Mouse (Mus musculus): ENCODE results near the gene Cacna1a. TPM values are rescaled to one million over a fixed set of nuclear protein-coding genes. Genes with fewer than 3 reads are reported as not detected.

The Cacna1a gene
- polyA plus RNA-seq, 1 experiment from 2014 or later = 6.3 TPM

GRCm38 (mm10) chr8:84684537-84684936 is 296.3 kb downstream of the Cacna1a start:
- 64% methylated on average over 3 of the region's 3 CpGs for WGBS
- H3K4me3 ChIP-seq (ENCODE audit: low read depth, low read length) = no peak overlapping the region
- no peaks in the 10 kb centered on the region for H3K27me3 ChIP-seq (ENCODE audit: control insufficient read depth, insufficient read depth, low read length)
- H3K4me2 ChIP-seq = no peak overlapping the region
- no peak overlapping the region for H3K9ac ChIP-seq (ENCODE audit: low read length)
- ATAC-seq (ENCODE audit: low FRiP score) = no peak
- peaks cover 20% of the 10 kb centered on the region for H3K4me1 ChIP-seq (ENCODE audit: control insufficient read depth, insufficient read depth, low read length)
- no peaks in the 10 kb centered on the region for H3K36me3 ChIP-seq (ENCODE audit: control insufficient read depth, insufficient read depth, low read length)
- peak; percentile 14 for DNase-seq (ENCODE audit: low spot score, missing footprints)
- H3K9me3 ChIP-seq (ENCODE audit: control insufficient read depth, low read length) = no peaks in the 10 kb centered on the region
- H3K27ac ChIP-seq (ENCODE audit: low read depth, low read length) = no peak overlapping the region

- peaks cover 27% of the 10 kb centered on the region for H3K4me1 ChIP-seq (ENCODE audit: control insufficient read depth, insufficient read depth, low read length)
- H3K4me2 ChIP-seq = peak within 1 kb of the TSS; percentile 93
- peak within 1 kb of the TSS; percentile 100 for H3K4me3 ChIP-seq (ENCODE audit: low read depth, low read length)
- no peak for ATAC-seq (ENCODE audit: low FRiP score)
- 9% methylated on average over 20 of the region's 20 CpGs for WGBS
- H3K9ac ChIP-seq (ENCODE audit: low read length) = peak within 1 kb of the TSS; percentile 100
- H3K27me3 ChIP-seq (ENCODE audit: control insufficient read depth, insufficient read depth, low read length) = no peaks in the 10 kb centered on the region
- peak; percentile 88 for DNase-seq (ENCODE audit: low spot score, missing footprints)
- H3K27ac ChIP-seq (ENCODE audit: low read depth, low read length) = peak within 1 kb of the TSS; percentile 90
- no peaks in the 10 kb centered on the region for H3K36me3 ChIP-seq (ENCODE audit: control insufficient read depth, insufficient read depth, low read length)
- H3K9me3 ChIP-seq (ENCODE audit: control insufficient read depth, low read length) = no peaks in the 10 kb centered on the region
Measured at GRCm38 (mm10) chr8:84686191-84687002, 298.2 kb downstream of the Cacna1a start, which contains the start of gene Trmt1. Gene Trmt1, plus strand, starts transcription at chr8:84686307.

GRCm38 (mm10) chr8:84687003-84687704 is 298.9 kb downstream of the Cacna1a start:
- peak; percentile 91 for DNase-seq (ENCODE audit: low spot score, missing footprints)
- no peaks in the 10 kb centered on the region for H3K36me3 ChIP-seq (ENCODE audit: control insufficient read depth, insufficient read depth, low read length)

GRCm38 (mm10) chr8:84687705-84688100 is 299.5 kb downstream of the Cacna1a start, which contains the start of gene Nacc1:
Gene Nacc1, minus strand, starts transcription at chr8:84687862.
- DNase-seq (ENCODE audit: low spot score, missing footprints) = peak; percentile 96
- Histone ChIP-seq H3K9me3 (ENCODE audit: control insufficient read depth, low read length) (no peaks in the 10 kb centered on the region), H3K4me3 (ENCODE audit: low read depth, low read length) (peak within 1 kb of the TSS; percentile 100), H3K36me3 (ENCODE audit: control insufficient read depth, insufficient read depth, low read length) (no peaks in the 10 kb centered on the region), H3K4me2 (peak within 1 kb of the TSS; percentile 93), H3K27me3 (ENCODE audit: control insufficient read depth, insufficient read depth, low read length) (no peaks in the 10 kb centered on the region), H3K27ac (ENCODE audit: low read depth, low read length) (peak within 1 kb of the TSS; percentile 90), H3K9ac (ENCODE audit: low read length) (peak within 1 kb of the TSS; percentile 100), H3K4me1 (ENCODE audit: control insufficient read depth, insufficient read depth, low read length) (peaks cover 27% of the 10 kb centered on the region)
- ATAC-seq (ENCODE audit: low FRiP score) = peak; percentile 83
- WGBS = under 1% methylated on average over 35 of the region's 37 CpGs

More at GRCm38 (mm10) chr8:84687003-84687704, 298.9 kb downstream of the Cacna1a start:
- Histone ChIP-seq H3K9ac (ENCODE audit: low read length) (peak overlapping the region; percentile 100), H3K9me3 (ENCODE audit: control insufficient read depth, low read length) (no peaks in the 10 kb centered on the region), H3K27me3 (ENCODE audit: control insufficient read depth, insufficient read depth, low read length) (no peaks in the 10 kb centered on the region), H3K4me1 (ENCODE audit: control insufficient read depth, insufficient read depth, low read length) (peaks cover 27% of the 10 kb centered on the region), H3K4me3 (ENCODE audit: low read depth, low read length) (peak overlapping the region; percentile 100), H3K4me2 (peak overlapping the region; percentile 93), H3K27ac (ENCODE audit: low read depth, low read length) (peak overlapping the region; percentile 90)
- WGBS = under 1% methylated on average over 54 of the region's 62 CpGs
- ATAC-seq (ENCODE audit: low FRiP score) = peak; percentile 40

- peaks cover 27% of the 10 kb centered on the region for H3K4me1 ChIP-seq (ENCODE audit: control insufficient read depth, insufficient read depth, low read length)
- WGBS = under 1% methylated on average over 47 of the region's 47 CpGs
- H3K9ac ChIP-seq (ENCODE audit: low read length) = peak overlapping the region; percentile 71
Measured at GRCm38 (mm10) chr8:84689091-84689915, 301.1 kb downstream of the Cacna1a start.

More at GRCm38 (mm10) chr8:84689091-84689915, 301.1 kb downstream of the Cacna1a start:
- DNase-seq (ENCODE audit: low spot score, missing footprints) (peak; percentile 90), ATAC-seq (ENCODE audit: low FRiP score) (peak; percentile 87)
- H3K27me3 ChIP-seq (ENCODE audit: control insufficient read depth, insufficient read depth, low read length) = no peaks in the 10 kb centered on the region
- peak overlapping the region; percentile 94 for H3K4me2 ChIP-seq
- H3K27ac ChIP-seq (ENCODE audit: low read depth, low read length) = no peak overlapping the region
- no peaks in the 10 kb centered on the region for H3K9me3 ChIP-seq (ENCODE audit: control insufficient read depth, low read length)
- H3K36me3 ChIP-seq (ENCODE audit: control insufficient read depth, insufficient read depth, low read length) = no peaks in the 10 kb centered on the region
- H3K4me3 ChIP-seq (ENCODE audit: low read depth, low read length) = peak overlapping the region; percentile 84

Other genes starting within 250 kb of the Cacna1a start
- 7.6 and 8.9 TPM in 2 replicates for gene Cc2d1a, start 240.5 kb upstream of the Cacna1a start, polyA plus RNA-seq (2014; fragmentation: Nextera tagmentation; extraction: Ambion mirVana)
- 0.83 and 0.86 TPM in 2 replicates for gene 4930432K21Rik, start 240.4 kb upstream of the Cacna1a start, polyA plus RNA-seq (2014; fragmentation: Nextera tagmentation; extraction: Ambion mirVana)
- 4.7 and 4.9 TPM in 2 replicates for gene Nanos3, start 203.2 kb upstream of the Cacna1a start, polyA plus RNA-seq (2014; fragmentation: Nextera tagmentation; extraction: Ambion mirVana)
- 19.4 and 24.7 TPM in 2 replicates for gene Zswim4, start 151.4 kb upstream of the Cacna1a start, polyA plus RNA-seq (2014; fragmentation: Nextera tagmentation; extraction: Ambion mirVana)
- 281 and 304 TPM in 2 replicates for gene D8Ertd738e, start 138.7 kb upstream of the Cacna1a start, polyA plus RNA-seq (2014; fragmentation: Nextera tagmentation; extraction: Ambion mirVana)
- gene Mri1, start 131.1 kb upstream of the Cacna1a start, polyA plus RNA-seq (2014; fragmentation: Nextera tagmentation; extraction: Ambion mirVana) = 47.2 and 52.4 TPM in 2 replicates
- gene Ccdc130, start 118.1 kb upstream of the Cacna1a start, polyA plus RNA-seq (2014; fragmentation: Nextera tagmentation; extraction: Ambion mirVana) = 22.2 and 23.3 TPM in 2 replicates